Mouse (Mus musculus) inflammation-experienced regulatory T-cells, adult 6 months (primary cell): Measurements from ENCODE around the gene Rbfox2. TPM values are rescaled to one million over a fixed set of nuclear protein-coding genes. Genes with fewer than 3 reads are reported as not detected.

Source experiments
- ATAC-seq: one replicate; pipeline ENCODE4 v1.8.0; 2017
- polyA plus RNA-seq, 3 experiments: library from polyadenylated mRNA; unstranded; fragments of 100-300 nt; shearing (Covaris generic); gene quantifications; one replicate each; pipeline ENCODE4 v1.2.1; 2017

Gene Rbfox2
- polyA plus RNA-seq, 3 experiments from 2014 or later = not detected

- ATAC-seq = no peak
Observed at GRCm38 (mm10) chr15:77225274-77225673, 81.5 kb downstream of the Rbfox2 start.

GRCm38 (mm10) chr15:77220833-77221232, 86.0 kb downstream of the Rbfox2 start:
- ATAC-seq = no peak

- no peak for ATAC-seq
Observed at GRCm38 (mm10) chr15:77220137-77220536, 86.7 kb downstream of the Rbfox2 start.

- ATAC-seq = no peak
Observed at GRCm38 (mm10) chr15:77219571-77219970, 87.2 kb downstream of the Rbfox2 start.

GRCm38 (mm10) chr15:77218007-77218406, 88.8 kb downstream of the Rbfox2 start:
- ATAC-seq = no peak

GRCm38 (mm10) chr15:77217523-77217922, 89.3 kb downstream of the Rbfox2 start:
- ATAC-seq = no peak

GRCm38 (mm10) chr15:77216704-77217103, 90.1 kb downstream of the Rbfox2 start:
- ATAC-seq = no peak

GRCm38 (mm10) chr15:77215178-77215800, 91.5 kb downstream of the Rbfox2 start:
- no peak for ATAC-seq

GRCm38 (mm10) chr15:77214410-77215107, 92.2 kb downstream of the Rbfox2 start:
- no peak for ATAC-seq

- ATAC-seq = no peak
Observed at GRCm38 (mm10) chr15:77213829-77214228, 93.0 kb downstream of the Rbfox2 start.

- no peak for ATAC-seq
Observed at GRCm38 (mm10) chr15:77212818-77213217, 94.0 kb downstream of the Rbfox2 start.

- no peak for ATAC-seq
Observed at GRCm38 (mm10) chr15:77212217-77212757, 94.5 kb downstream of the Rbfox2 start.

- no peak for ATAC-seq
Observed at GRCm38 (mm10) chr15:77206996-77207395, 99.8 kb downstream of the Rbfox2 start.

- ATAC-seq = no peak
Observed at GRCm38 (mm10) chr15:77204951-77205350, 101.9 kb downstream of the Rbfox2 start.

GRCm38 (mm10) chr15:77203255-77203981, 103.4 kb downstream of the Rbfox2 start:
- ATAC-seq = no peak

GRCm38 (mm10) chr15:77202881-77203254, 103.9 kb downstream of the Rbfox2 start:
- no peak for ATAC-seq

GRCm38 (mm10) chr15:77202223-77202622, 104.6 kb downstream of the Rbfox2 start:
- no peak for ATAC-seq

- no peak for ATAC-seq
Observed at GRCm38 (mm10) chr15:77196827-77197226, 110.0 kb downstream of the Rbfox2 start.

GRCm38 (mm10) chr15:77196001-77196400, 110.8 kb downstream of the Rbfox2 start:
- no peak for ATAC-seq

- ATAC-seq = no peak
Observed at GRCm38 (mm10) chr15:77192154-77192935, 114.5 kb downstream of the Rbfox2 start.

GRCm38 (mm10) chr15:77186096-77186495, 120.7 kb downstream of the Rbfox2 start:
- no peak for ATAC-seq

- ATAC-seq = no peak
Observed at GRCm38 (mm10) chr15:77185614-77186013, 121.2 kb downstream of the Rbfox2 start.

- ATAC-seq = no peak
Observed at GRCm38 (mm10) chr15:77182800-77183199, 124.0 kb downstream of the Rbfox2 start.
